Mouse (Mus musculus) heart, embryonic 15.5 days (tissue): ENCODE measurements around the gene Frmpd1. TPM values are rescaled to one million over a fixed set of nuclear protein-coding genes. Genes with fewer than 3 reads are reported as not detected.

Source experiments
- ATAC-seq: fragments of 200-750 bp; cut with Nextera tagmentation; replicated peaks from 2 replicates; pipeline ENCODE4 v1.8.0; 2017; ENCODE audit warnings: low read depth, moderate TSS enrichment; ENCODE audit not compliant: insufficient number of reproducible peaks, insufficient read depth, low FRiP score
- H3K27ac ChIP-seq: fragments of 300-500 bp; sonication (generic); 2 replicates; pipeline ENCODE4 v1.5.1; 2015; ENCODE audit warnings: mild to moderate bottlenecking, inconsistent platforms
- H3K27me3 ChIP-seq: fragments of 300-500 bp; sonication (generic); 2 replicates; pipeline ENCODE4 v1.6.1; 2015; ENCODE audit warnings: inconsistent platforms
- H3K36me3 ChIP-seq: fragments of 300-500 bp; sonication (generic); 2 replicates; pipeline ENCODE4 v1.6.1; 2015; ENCODE audit warnings: mild to moderate bottlenecking, inconsistent platforms
- H3K4me1 ChIP-seq: fragments of 300-500 bp; sonication (generic); replicated peaks from 2 replicates; pipeline ENCODE4 v1.6.1; 2015; ENCODE audit warnings: inconsistent platforms
- H3K4me2 ChIP-seq: fragments of 300-500 bp; sonication (generic); 2 replicates; pipeline ENCODE4 v1.6.1; 2015; ENCODE audit warnings: inconsistent platforms, mild to moderate bottlenecking, moderate library complexity
- H3K4me3 ChIP-seq: fragments of 300-500 bp; sonication (generic); 2 replicates; pipeline ENCODE4 v1.5.1; 2015; ENCODE audit warnings: mild to moderate bottlenecking, inconsistent platforms
- H3K9ac ChIP-seq: fragments of 300-500 bp; sonication (generic); 2 replicates; pipeline ENCODE4 v1.6.1; 2015; ENCODE audit warnings: mild to moderate bottlenecking, inconsistent platforms
- H3K9me3 ChIP-seq: fragments of 300-500 bp; sonication (generic); replicated peaks from 2 replicates; pipeline ENCODE4 v1.6.1; 2016; ENCODE audit warnings: inconsistent platforms
- WGBS: fragments of 180-500 bp; shearing (Covaris S2); methylation state at CpG from one replicate; pipeline ENCODE4 v1.1.7; 2015; ENCODE audit warnings: mixed read lengths; 5-methylcytosine and 5-hydroxymethylcytosine counted together
- polyA plus RNA-seq: library from polyadenylated mRNA; unstranded; fragments of >200 nt; fragmentation: Nextera tagmentation; extraction: Ambion mirVana; gene quantifications from 2 replicates; pipeline ENCODE4 v1.2.1, GENCODE M21; 2015

The Frmpd1 gene
- 1.5 TPM in 2 replicates for polyA plus RNA-seq

GRCm38 (mm10) chr4:45184521-45185330 lies at the start of gene Frmpd1:
Gene Frmpd1 (plus strand): TSS chr4:45184875.
- Histone ChIP-seq H3K9me3 (no peaks in the 10 kb centered on the region), H3K27ac (peak within 1 kb of the TSS; percentile 64), H3K4me1 (peaks cover 22% of the 10 kb centered on the region), H3K36me3 (no peaks in the 10 kb centered on the region), H3K9ac (peak within 1 kb of the TSS; percentile 75), H3K27me3 (peaks cover 40% of the 10 kb centered on the region), H3K4me3 (peak within 1 kb of the TSS; percentile 82), H3K4me2 (peak within 1 kb of the TSS; percentile 100)
- ATAC-seq = peak; percentile 81
- WGBS = under 1% methylated on average over 70 of the region's 85 CpGs

GRCm38 (mm10) chr4:45137636-45138035 lies 47.0 kb upstream of the Frmpd1 start:
- Histone ChIP-seq H3K9ac (no peak overlapping the region), H3K4me2 (no peak overlapping the region), H3K4me3 (no peak overlapping the region), H3K27me3 (no peaks in the 10 kb centered on the region), H3K36me3 (no peaks in the 10 kb centered on the region), H3K4me1 (peaks cover 2% of the 10 kb centered on the region; the same call in 1 of the 2 replicates), H3K9me3 (no peaks in the 10 kb centered on the region), H3K27ac (no peak overlapping the region)
- WGBS = 44% methylated on average over 4 of the region's 4 CpGs
- no peak for ATAC-seq

- Histone ChIP-seq H3K9me3 (no peaks in the 10 kb centered on the region), H3K36me3 (no peaks in the 10 kb centered on the region), H3K27ac (no peak overlapping the region), H3K4me1 (peaks cover 2% of the 10 kb centered on the region; the same call in 1 of the 2 replicates), H3K27me3 (0 out of 2 replicates have a peak, but pooled peaks cover 4% of the 10 kb centered on the region), H3K4me2 (no peak overlapping the region), H3K4me3 (no peak overlapping the region), H3K9ac (no peak overlapping the region)
- WGBS = 57% methylated on average over 5 of the region's 5 CpGs
- ATAC-seq = no peak
Observed at GRCm38 (mm10) chr4:45141835-45142234, 42.8 kb upstream of the Frmpd1 start.

GRCm38 (mm10) chr4:45142411-45142810 lies 42.3 kb upstream of the Frmpd1 start:
- WGBS = 34% methylated on average over 11 of the region's 11 CpGs
- ATAC-seq = no peak
- H3K9me3 ChIP-seq = no peaks in the 10 kb centered on the region

GRCm38 (mm10) chr4:45143005-45143404 lies 41.7 kb upstream of the Frmpd1 start:
- Histone ChIP-seq H3K27me3 (0 out of 2 replicates have a peak, but pooled peaks cover 4% of the 10 kb centered on the region), H3K4me1 (peaks cover 2% of the 10 kb centered on the region; the same call in 1 of the 2 replicates), H3K9ac (0 out of 2 replicates have a peak overlapping the region, but pooled peaks have one; percentile 12), H3K36me3 (no peaks in the 10 kb centered on the region), H3K4me2 (no peak overlapping the region), H3K27ac (no peak overlapping the region), H3K9me3 (no peaks in the 10 kb centered on the region), H3K4me3 (no peak overlapping the region)
- 53% methylated on average over 8 of the region's 8 CpGs for WGBS
- ATAC-seq = no peak; the same call in 1 of the 2 replicates

More at GRCm38 (mm10) chr4:45142411-45142810, 42.3 kb upstream of the Frmpd1 start:
- H3K4me3 ChIP-seq = no peak overlapping the region
- no peak overlapping the region for H3K27ac ChIP-seq
- H3K4me2 ChIP-seq = no peak overlapping the region
- H3K4me1 ChIP-seq = peaks cover 2% of the 10 kb centered on the region; the same call in 1 of the 2 replicates
- H3K36me3 ChIP-seq = no peaks in the 10 kb centered on the region
- H3K9ac ChIP-seq = no peak overlapping the region
- H3K27me3 ChIP-seq = 0 out of 2 replicates have a peak, but pooled peaks cover 4% of the 10 kb centered on the region

- Histone ChIP-seq H3K4me1 (peaks cover 10% of the 10 kb centered on the region), H3K36me3 (no peaks in the 10 kb centered on the region), H3K4me3 (no peak overlapping the region), H3K9me3 (no peaks in the 10 kb centered on the region), H3K27ac (no peak overlapping the region), H3K27me3 (no peaks in the 10 kb centered on the region), H3K9ac (no peak overlapping the region), H3K4me2 (no peak overlapping the region)
- 64% methylated on average over 3 of the region's 3 CpGs for WGBS
- ATAC-seq = no peak
Observed at GRCm38 (mm10) chr4:45156433-45156832, 28.2 kb upstream of the Frmpd1 start.

- H3K4me2 ChIP-seq = no peak overlapping the region
- no peak overlapping the region for H3K4me3 ChIP-seq
- no peak overlapping the region for H3K27ac ChIP-seq
- no peaks in the 10 kb centered on the region for H3K27me3 ChIP-seq
- no peaks in the 10 kb centered on the region for H3K9me3 ChIP-seq
- H3K4me1 ChIP-seq = peaks cover 10% of the 10 kb centered on the region
- 68% methylated on average over 9 of the region's 9 CpGs for WGBS
- H3K9ac ChIP-seq = no peak overlapping the region
- no peaks in the 10 kb centered on the region for H3K36me3 ChIP-seq
- no peak for ATAC-seq
Observed at GRCm38 (mm10) chr4:45158608-45159007, 26.1 kb upstream of the Frmpd1 start.

- ATAC-seq = peak; percentile 83
- H3K27ac ChIP-seq = peak overlapping the region; percentile 56
- H3K4me1 ChIP-seq = peaks cover 10% of the 10 kb centered on the region
Observed at GRCm38 (mm10) chr4:45160773-45161172, 23.9 kb upstream of the Frmpd1 start.

GRCm38 (mm10) chr4:45163711-45164110 lies 21.0 kb upstream of the Frmpd1 start:
- no peak for ATAC-seq
- peaks cover 10% of the 10 kb centered on the region for H3K4me1 ChIP-seq
- WGBS = 5% methylated on average over 1 of the region's 1 CpGs
- H3K27me3 ChIP-seq = no peaks in the 10 kb centered on the region
- H3K9ac ChIP-seq = no peak overlapping the region
- H3K4me3 ChIP-seq = no peak overlapping the region
- no peak overlapping the region for H3K4me2 ChIP-seq
- H3K9me3 ChIP-seq = no peaks in the 10 kb centered on the region
- H3K36me3 ChIP-seq = no peaks in the 10 kb centered on the region
- H3K27ac ChIP-seq = no peak overlapping the region

More at GRCm38 (mm10) chr4:45160773-45161172, 23.9 kb upstream of the Frmpd1 start:
- H3K36me3 ChIP-seq = no peaks in the 10 kb centered on the region
- H3K9me3 ChIP-seq = no peaks in the 10 kb centered on the region
- 0 out of 2 replicates have a peak overlapping the region, but pooled peaks have one; percentile 16 for H3K4me3 ChIP-seq
- no peaks in the 10 kb centered on the region for H3K27me3 ChIP-seq
- no peak overlapping the region for H3K9ac ChIP-seq
- WGBS = 26% methylated on average over 6 of the region's 6 CpGs
- H3K4me2 ChIP-seq = peak overlapping the region; percentile 36

- H3K4me1 ChIP-seq = peaks cover 13% of the 10 kb centered on the region
- WGBS = 83% methylated on average over 1 of the region's 1 CpGs
- no peak overlapping the region for H3K4me2 ChIP-seq
- H3K27ac ChIP-seq = no peak overlapping the region
- no peaks in the 10 kb centered on the region for H3K27me3 ChIP-seq
- no peak overlapping the region for H3K4me3 ChIP-seq
- no peaks in the 10 kb centered on the region for H3K9me3 ChIP-seq
- H3K36me3 ChIP-seq = no peaks in the 10 kb centered on the region
- H3K9ac ChIP-seq = no peak overlapping the region
- no peak for ATAC-seq
Observed at GRCm38 (mm10) chr4:45165477-45165876, 19.2 kb upstream of the Frmpd1 start.

GRCm38 (mm10) chr4:45165955-45166354 lies 18.7 kb upstream of the Frmpd1 start:
- Histone ChIP-seq H3K4me2 (no peak overlapping the region), H3K4me1 (peaks cover 8% of the 10 kb centered on the region), H3K36me3 (no peaks in the 10 kb centered on the region), H3K27ac (no peak overlapping the region), H3K9me3 (no peaks in the 10 kb centered on the region), H3K27me3 (no peaks in the 10 kb centered on the region), H3K9ac (no peak overlapping the region), H3K4me3 (no peak overlapping the region)
- WGBS = 83% methylated on average over 3 of the region's 3 CpGs
- ATAC-seq = no peak
